Mouse (Mus musculus): ENCODE measurements around the gene Pla2g12a. TPM values are rescaled to one million over a fixed set of nuclear protein-coding genes. Genes with fewer than 3 reads are reported as not detected.

The Pla2g12a gene
- total RNA-seq, 2 experiments from 2014 or later = 24.3 to 40.1 TPM

GRCm38 (mm10) chr3:129896591-129896990 lies 18.2 kb downstream of the Pla2g12a start:
- no peak for ATAC-seq (replicated peaks; ENCODE audit: poor library complexity)

- 0 out of 2 replicates have a peak, but pooled peaks have one; percentile 18 for ATAC-seq (replicated peaks; ENCODE audit: poor library complexity)
Measured at GRCm38 (mm10) chr3:129898886-129899285, 20.5 kb downstream of the Pla2g12a start.

GRCm38 (mm10) chr3:129901271-129901809 lies 22.9 kb downstream of the Pla2g12a start, which contains the start of gene Casp6:
Gene Casp6 (plus strand): TSS chr3:129901425.
- ATAC-seq (replicated peaks; ENCODE audit: poor library complexity) = peak; percentile 79

- ATAC-seq (replicated peaks; ENCODE audit: poor library complexity) = no peak
Measured at GRCm38 (mm10) chr3:129903369-129903768, 25.0 kb downstream of the Pla2g12a start.

- no peak for ATAC-seq (replicated peaks; ENCODE audit: poor library complexity)
Measured at GRCm38 (mm10) chr3:129903866-129904265, 25.5 kb downstream of the Pla2g12a start.

- peak; percentile 59 for ATAC-seq (replicated peaks; ENCODE audit: poor library complexity)
Measured at GRCm38 (mm10) chr3:129904381-129905132, 26.2 kb downstream of the Pla2g12a start.

GRCm38 (mm10) chr3:129912025-129912424 lies 33.6 kb downstream of the Pla2g12a start:
- ATAC-seq (replicated peaks; ENCODE audit: poor library complexity) = no peak

- no peak for ATAC-seq (replicated peaks; ENCODE audit: poor library complexity)
Measured at GRCm38 (mm10) chr3:129913241-129913640, 34.8 kb downstream of the Pla2g12a start.

GRCm38 (mm10) chr3:129917424-129917823 lies 39.0 kb downstream of the Pla2g12a start:
- no peak for ATAC-seq (replicated peaks; ENCODE audit: poor library complexity)

- ATAC-seq (replicated peaks; ENCODE audit: poor library complexity) = peak; percentile 90
Measured at GRCm38 (mm10) chr3:129918434-129918833, 40.0 kb downstream of the Pla2g12a start.

- no peak for ATAC-seq (replicated peaks; ENCODE audit: poor library complexity)
Measured at GRCm38 (mm10) chr3:129923581-129923980, 45.2 kb downstream of the Pla2g12a start.

- ATAC-seq (replicated peaks; ENCODE audit: poor library complexity) = no peak
Measured at GRCm38 (mm10) chr3:129925861-129926260, 47.5 kb downstream of the Pla2g12a start.

- no peak for ATAC-seq (replicated peaks; ENCODE audit: poor library complexity)
Measured at GRCm38 (mm10) chr3:129930213-129930778, 51.9 kb downstream of the Pla2g12a start.

- peak; percentile 81 for ATAC-seq (replicated peaks; ENCODE audit: poor library complexity)
Measured at GRCm38 (mm10) chr3:129932443-129932842, 54.0 kb downstream of the Pla2g12a start.

GRCm38 (mm10) chr3:129936561-129936960 lies 58.2 kb downstream of the Pla2g12a start:
- ATAC-seq (replicated peaks; ENCODE audit: poor library complexity) = peak; percentile 85

- ATAC-seq (replicated peaks; ENCODE audit: poor library complexity) = no peak
Measured at GRCm38 (mm10) chr3:129937848-129938247, 59.4 kb downstream of the Pla2g12a start.

GRCm38 (mm10) chr3:129939058-129939457 lies 60.7 kb downstream of the Pla2g12a start:
- no peak for ATAC-seq (replicated peaks; ENCODE audit: poor library complexity)

GRCm38 (mm10) chr3:129940780-129941179 lies 62.4 kb downstream of the Pla2g12a start:
- no peak for ATAC-seq (replicated peaks; ENCODE audit: poor library complexity)

GRCm38 (mm10) chr3:129941291-129941690 lies 62.9 kb downstream of the Pla2g12a start:
- ATAC-seq (replicated peaks; ENCODE audit: poor library complexity) = no peak

- 0 out of 2 replicates have a peak, but pooled peaks have one; percentile 23 for ATAC-seq (replicated peaks; ENCODE audit: poor library complexity)
Measured at GRCm38 (mm10) chr3:129943813-129944212, 65.4 kb downstream of the Pla2g12a start.

Measured in megakaryocyte progenitor cell, adult 5-6 weeks (primary cell).